Mouse (Mus musculus) neural tube, embryonic 15.5 days (tissue): Measurements from ENCODE around the gene Gm884. TPM values are rescaled to one million over a fixed set of nuclear protein-coding genes. Genes with fewer than 3 reads are reported as not detected.

Experiments
- ATAC-seq: fragments of 200-750 bp; cut with Nextera tagmentation; 2 replicates; pipeline ENCODE4 v1.8.0; 2017; ENCODE audit warnings: mild to moderate bottlenecking, moderate TSS enrichment, moderate library complexity; ENCODE audit not compliant: low FRiP score
- H3K27ac ChIP-seq: fragments of 300-500 bp; sonication (generic); replicated peaks from 2 replicates; pipeline ENCODE4 v1.5.1; 2015; ENCODE audit warnings: mild to moderate bottlenecking, inconsistent platforms
- H3K27me3 ChIP-seq: fragments of 300-500 bp; sonication (generic); replicated peaks from 2 replicates; pipeline ENCODE4 v1.6.1; 2015; ENCODE audit warnings: inconsistent platforms
- H3K36me3 ChIP-seq: fragments of 300-500 bp; sonication (generic); 2 replicates; pipeline ENCODE4 v1.6.1; 2015; ENCODE audit warnings: inconsistent platforms
- H3K4me1 ChIP-seq: fragments of 300-500 bp; sonication (generic); 2 replicates; pipeline ENCODE4 v1.6.1; 2015; ENCODE audit warnings: inconsistent platforms
- H3K4me2 ChIP-seq: fragments of 300-500 bp; sonication (generic); 2 replicates; pipeline ENCODE4 v1.6.1; 2015; ENCODE audit warnings: inconsistent platforms, mild to moderate bottlenecking, moderate library complexity
- H3K4me3 ChIP-seq: fragments of 300-500 bp; sonication (generic); replicated peaks from 2 replicates; pipeline ENCODE4 v1.5.1; 2015; ENCODE audit warnings: mild to moderate bottlenecking, inconsistent platforms
- H3K9ac ChIP-seq: fragments of 300-500 bp; sonication (generic); replicated peaks from 2 replicates; pipeline ENCODE4 v1.6.1; 2015; ENCODE audit warnings: mild to moderate bottlenecking, inconsistent platforms
- H3K9me3 ChIP-seq: fragments of 300-500 bp; sonication (generic); replicated peaks from 2 replicates; pipeline ENCODE4 v1.6.1; 2016; ENCODE audit warnings: inconsistent platforms
- WGBS: fragments of 180-500 bp; shearing (Covaris S2); methylation state at CpG from one replicate; pipeline ENCODE4 v1.1.7; 2015; ENCODE audit warnings: mixed read lengths; 5-methylcytosine and 5-hydroxymethylcytosine counted together
- polyA plus RNA-seq: library from polyadenylated mRNA; unstranded; fragments of >200 nt; fragmentation: Nextera tagmentation; extraction: Ambion mirVana; gene quantifications from 2 replicates; pipeline ENCODE4 v1.2.1, GENCODE M21; 2015

Gene Gm884
- polyA plus RNA-seq, 1 experiment from 2014 or later, result not detected

DNA sequence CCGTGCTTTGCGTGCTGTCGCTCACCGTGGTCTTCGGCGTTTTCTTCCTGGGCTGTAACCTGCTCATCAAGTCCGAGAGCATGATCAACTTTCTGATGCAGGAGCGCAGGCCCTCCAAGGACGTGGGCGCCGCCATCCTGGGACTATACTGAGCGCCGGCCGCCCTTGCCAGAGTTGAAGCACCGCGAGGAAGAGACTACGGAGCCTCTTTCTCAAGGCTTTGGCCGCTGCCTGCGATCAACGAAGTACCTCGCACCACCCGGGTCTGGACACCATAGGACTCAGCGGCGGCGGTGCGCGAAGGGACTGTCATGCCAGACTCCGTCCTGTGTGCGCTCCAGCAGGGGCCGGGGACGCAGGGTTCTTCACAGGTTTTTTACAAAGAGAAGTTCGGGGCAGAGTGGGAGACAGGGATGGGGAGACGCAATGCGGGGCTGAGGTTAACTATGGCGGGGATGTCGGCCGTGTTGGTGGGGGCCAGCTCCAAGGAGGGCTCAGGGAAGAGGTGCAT is 29.1 kb upstream of the Gm884 start:
- H3K4me2 ChIP-seq, result peak overlapping the region; percentile 73
- H3K9me3 ChIP-seq, result no peaks in the 10 kb centered on the region
- no peak for ATAC-seq
- H3K27me3 ChIP-seq, result peaks cover 85% of the 10 kb centered on the region
- no peaks in the 10 kb centered on the region for H3K36me3 ChIP-seq
- WGBS, result 2% methylated on average over 37 of the region's 37 CpGs
- H3K9ac ChIP-seq, result no peak overlapping the region
- H3K4me1 ChIP-seq, result peaks cover 18% of the 10 kb centered on the region
- no peak overlapping the region for H3K27ac ChIP-seq
- H3K4me3 ChIP-seq, result peak overlapping the region; percentile 40

GRCm38 (mm10) chr11:103649301-103649982 is 28.5 kb upstream of the Gm884 start, which contains the start of gene Rprml:
Rprml (plus strand) TSS chr11:103649570.
- Histone ChIP-seq H3K9me3 (no peaks in the 10 kb centered on the region), H3K9ac (no peak within 1 kb of the TSS), H3K4me2 (peak within 1 kb of the TSS; percentile 73), H3K27ac (no peak within 1 kb of the TSS), H3K4me3 (peak within 1 kb of the TSS; percentile 40), H3K36me3 (no peaks in the 10 kb centered on the region), H3K27me3 (peaks cover 81% of the 10 kb centered on the region), H3K4me1 (peaks cover 18% of the 10 kb centered on the region)
- ATAC-seq, result no peak
- WGBS, result under 1% methylated on average over 71 of the region's 71 CpGs

GRCm38 (mm10) chr11:103648656-103649055 is 27.7 kb upstream of the Gm884 start:
- H3K4me1 ChIP-seq, result peaks cover 18% of the 10 kb centered on the region
- no peak overlapping the region for H3K4me2 ChIP-seq
- no peaks in the 10 kb centered on the region for H3K9me3 ChIP-seq
- WGBS, result 34% methylated on average over 7 of the region's 7 CpGs
- no peak overlapping the region for H3K4me3 ChIP-seq
- ATAC-seq, result no peak
- no peak overlapping the region for H3K27ac ChIP-seq
- H3K27me3 ChIP-seq, result peaks cover 76% of the 10 kb centered on the region
- no peak overlapping the region for H3K9ac ChIP-seq
- H3K36me3 ChIP-seq, result no peaks in the 10 kb centered on the region

GRCm38 (mm10) chr11:103647921-103648620 is 27.1 kb upstream of the Gm884 start:
- WGBS, result 11% methylated on average over 11 of the region's 11 CpGs
- no peak for ATAC-seq
- Histone ChIP-seq H3K4me3 (no peak overlapping the region), H3K27me3 (peaks cover 70% of the 10 kb centered on the region), H3K27ac (no peak overlapping the region), H3K9me3 (no peaks in the 10 kb centered on the region), H3K4me1 (peaks cover 18% of the 10 kb centered on the region), H3K36me3 (no peaks in the 10 kb centered on the region), H3K9ac (no peak overlapping the region), H3K4me2 (no peak overlapping the region)

- 85% methylated on average over 6 of the region's 6 CpGs for WGBS
Measured at GRCm38 (mm10) chr11:103646301-103646700, 25.4 kb upstream of the Gm884 start.

GRCm38 (mm10) chr11:103645731-103646130 is 24.8 kb upstream of the Gm884 start:
- no peak for ATAC-seq
- Histone ChIP-seq H3K4me1 (peaks cover 18% of the 10 kb centered on the region), H3K27me3 (peaks cover 54% of the 10 kb centered on the region), H3K36me3 (no peaks in the 10 kb centered on the region), H3K27ac (no peak overlapping the region), H3K4me3 (no peak overlapping the region), H3K4me2 (no peak overlapping the region), H3K9ac (no peak overlapping the region), H3K9me3 (no peaks in the 10 kb centered on the region)
- 67% methylated on average over 8 of the region's 8 CpGs for WGBS

More at GRCm38 (mm10) chr11:103646301-103646700, 25.4 kb upstream of the Gm884 start:
- Histone ChIP-seq H3K36me3 (no peaks in the 10 kb centered on the region), H3K27me3 (peaks cover 59% of the 10 kb centered on the region), H3K4me3 (no peak overlapping the region), H3K9ac (no peak overlapping the region), H3K4me2 (no peak overlapping the region), H3K9me3 (no peaks in the 10 kb centered on the region), H3K4me1 (peaks cover 18% of the 10 kb centered on the region), H3K27ac (no peak overlapping the region)
- ATAC-seq, result no peak

- ATAC-seq, result no peak
- Histone ChIP-seq H3K4me3 (no peak overlapping the region), H3K9me3 (no peaks in the 10 kb centered on the region), H3K4me1 (no peaks in the 10 kb centered on the region), H3K36me3 (no peaks in the 10 kb centered on the region), H3K4me2 (no peak overlapping the region), H3K27me3 (peaks cover 38% of the 10 kb centered on the region), H3K9ac (no peak overlapping the region), H3K27ac (no peak overlapping the region)
- WGBS, result 60% methylated on average over 9 of the region's 9 CpGs
Measured at GRCm38 (mm10) chr11:103643211-103643610, 22.3 kb upstream of the Gm884 start.

GRCm38 (mm10) chr11:103639407-103639946 is 18.5 kb upstream of the Gm884 start:
- no peak for ATAC-seq
- H3K4me1 ChIP-seq, result no peaks in the 10 kb centered on the region
- peaks cover 16% of the 10 kb centered on the region for H3K27me3 ChIP-seq
- H3K4me3 ChIP-seq, result no peak overlapping the region
- no peak overlapping the region for H3K9ac ChIP-seq
- no peaks in the 10 kb centered on the region for H3K36me3 ChIP-seq
- H3K27ac ChIP-seq, result no peak overlapping the region
- WGBS, result 8% methylated on average over 10 of the region's 10 CpGs
- peak overlapping the region; percentile 30; the same call in 1 of the 2 replicates for H3K4me2 ChIP-seq
- no peaks in the 10 kb centered on the region for H3K9me3 ChIP-seq

DNA sequence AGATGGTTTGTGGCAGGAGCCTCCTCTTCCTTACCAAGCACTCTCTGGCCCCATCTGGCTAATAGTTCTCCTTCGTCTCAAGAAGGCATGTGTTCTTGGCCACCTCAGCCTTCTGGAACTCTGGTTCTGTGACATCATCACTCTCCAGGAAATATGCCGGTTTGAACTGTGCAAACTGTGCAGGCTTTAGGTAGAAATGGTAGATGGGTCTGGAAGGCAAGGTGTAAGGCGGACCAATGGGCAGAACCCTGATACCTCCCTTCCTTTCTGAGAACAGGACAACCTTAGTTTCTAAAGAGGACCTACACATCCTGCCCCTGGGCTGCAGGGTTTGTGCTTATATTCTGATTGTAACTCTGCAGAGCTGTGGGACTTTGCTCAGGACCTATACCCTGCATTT is 17.9 kb upstream of the Gm884 start, which contains the start of gene Lyzl6:
Gene Lyzl6 (minus strand): TSS at position 101 of the 400 bp plus-strand sequence.
- Histone ChIP-seq H3K36me3 (no peaks in the 10 kb centered on the region), H3K9ac (no peak within 1 kb of the TSS), H3K4me3 (no peak within 1 kb of the TSS), H3K27me3 (peaks cover 16% of the 10 kb centered on the region), H3K27ac (no peak within 1 kb of the TSS), H3K4me1 (no peaks in the 10 kb centered on the region), H3K4me2 (peak within 1 kb of the TSS; percentile 30; the same call in 1 of the 2 replicates), H3K9me3 (no peaks in the 10 kb centered on the region)
- WGBS, result 84% methylated on average over 3 of the region's 3 CpGs
- ATAC-seq, result no peak

- Histone ChIP-seq H3K4me3 (no peak overlapping the region), H3K27me3 (peaks cover 9% of the 10 kb centered on the region), H3K9me3 (no peaks in the 10 kb centered on the region), H3K36me3 (no peaks in the 10 kb centered on the region), H3K4me2 (no peak overlapping the region), H3K27ac (no peak overlapping the region), H3K9ac (no peak overlapping the region), H3K4me1 (no peaks in the 10 kb centered on the region)
- 88% methylated on average over 6 of the region's 6 CpGs for WGBS
- ATAC-seq, result no peak
Measured at GRCm38 (mm10) chr11:103636261-103636660, 15.3 kb upstream of the Gm884 start.

DNA sequence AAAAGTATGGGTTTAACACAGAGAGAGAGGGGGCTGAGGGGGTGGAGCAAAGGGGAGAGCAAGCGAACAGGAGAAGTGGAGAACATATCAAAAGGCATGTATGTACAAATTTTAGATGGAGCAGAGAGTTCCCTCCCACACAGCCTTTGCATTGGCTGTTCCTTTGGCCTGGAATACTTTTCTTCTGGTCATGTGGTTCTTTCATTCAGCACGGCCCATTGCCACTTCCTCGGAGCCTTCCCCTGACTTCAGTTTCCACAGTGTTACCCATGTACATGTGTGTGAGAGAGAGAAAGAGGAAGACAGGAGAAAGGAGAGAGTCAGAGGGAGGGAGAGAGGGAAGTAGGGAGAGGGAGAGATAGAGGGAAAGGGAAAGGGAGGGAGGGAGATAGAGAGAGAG is 14.5 kb upstream of the Gm884 start:
- 85% methylated on average over 3 of the region's 3 CpGs for WGBS
- H3K9me3 ChIP-seq, result no peaks in the 10 kb centered on the region
- no peak for ATAC-seq
- no peak overlapping the region for H3K9ac ChIP-seq
- H3K36me3 ChIP-seq, result no peaks in the 10 kb centered on the region
- no peak overlapping the region for H3K4me3 ChIP-seq
- peaks cover 9% of the 10 kb centered on the region for H3K27me3 ChIP-seq
- no peak overlapping the region for H3K4me2 ChIP-seq
- H3K27ac ChIP-seq, result no peak overlapping the region
- no peaks in the 10 kb centered on the region for H3K4me1 ChIP-seq
